Mouse (Mus musculus): ENCODE measurements around the gene Plk1.

GRCm38 (mm10) chr7:122135070-122135469 lies 24.2 kb upstream of the Plk1 start:
- TF ChIP-seq HCFC1 (IDR thresholded peaks at IDR 0.05; ENCODE audit: borderline replicate concordance, insufficient read depth, low read length) (no peak), MAFK (IDR thresholded peaks at IDR 0.05; ENCODE audit: insufficient read depth, low read depth, low read length) (no peak), ZNF384 (IDR thresholded peaks at IDR 0.05; ENCODE audit: low read depth, low read length) (no peak), ZC3H11A (IDR thresholded peaks at IDR 0.05; ENCODE audit: borderline replicate concordance, low read depth, low read length) (no peak)

All from ES-E14 (cell line).